Mouse (Mus musculus): ENCODE data around the gene Zfp598. TPM values are rescaled to one million over a fixed set of nuclear protein-coding genes. Genes with fewer than 3 reads are reported as not detected.

Zfp598 gene
- polyA plus RNA-seq, 1 experiment from 2014 or later = 20.9 TPM

DNA sequence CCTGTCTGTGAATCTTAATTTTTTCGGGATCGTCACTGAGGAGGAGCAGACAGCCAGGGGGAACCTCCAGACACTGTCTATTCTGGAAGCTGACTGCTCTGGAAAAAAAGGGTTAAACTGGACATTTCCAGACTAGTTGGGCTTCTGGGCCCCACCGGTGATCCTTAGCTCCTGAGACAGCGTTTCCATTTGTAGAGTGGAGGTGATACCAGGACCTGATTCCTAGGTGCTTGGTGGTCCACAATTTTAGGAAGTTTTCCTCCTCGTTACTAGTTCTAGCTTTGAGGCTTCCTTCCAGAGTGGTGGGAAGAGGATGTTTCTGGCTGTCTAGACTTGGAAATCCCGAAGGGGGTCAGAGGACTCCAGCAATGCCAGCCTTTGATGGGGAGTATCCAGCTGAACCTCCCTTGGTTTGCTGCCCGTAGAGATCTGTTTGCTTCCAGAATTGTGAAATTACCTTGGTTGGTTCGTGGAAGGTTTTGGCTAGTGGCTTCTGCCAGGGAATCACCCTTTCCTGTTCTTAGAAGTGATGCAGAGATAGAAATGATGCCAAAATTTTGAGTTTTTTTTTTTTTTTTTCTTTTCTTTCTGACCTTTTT lies 858 bp downstream of the Zfp598 start:
- peak overlapping the region; percentile 99 for H3K9ac ChIP-seq
- no peaks in the 10 kb centered on the region for H3K27me3 ChIP-seq
- 16% methylated on average over 8 of the region's 8 CpGs for WGBS
- peak overlapping the region; percentile 90 for H3K27ac ChIP-seq (replicated peaks)
- no peak for ATAC-seq (ENCODE audit: low read depth)
- no peaks in the 10 kb centered on the region for H3K36me3 ChIP-seq
- H3K9me3 ChIP-seq = no peaks in the 10 kb centered on the region
- peak overlapping the region; percentile 99 for H3K4me3 ChIP-seq
- H3K4me2 ChIP-seq = peak overlapping the region; percentile 89
- peaks cover 35% of the 10 kb centered on the region for H3K4me1 ChIP-seq (replicated peaks)

DNA sequence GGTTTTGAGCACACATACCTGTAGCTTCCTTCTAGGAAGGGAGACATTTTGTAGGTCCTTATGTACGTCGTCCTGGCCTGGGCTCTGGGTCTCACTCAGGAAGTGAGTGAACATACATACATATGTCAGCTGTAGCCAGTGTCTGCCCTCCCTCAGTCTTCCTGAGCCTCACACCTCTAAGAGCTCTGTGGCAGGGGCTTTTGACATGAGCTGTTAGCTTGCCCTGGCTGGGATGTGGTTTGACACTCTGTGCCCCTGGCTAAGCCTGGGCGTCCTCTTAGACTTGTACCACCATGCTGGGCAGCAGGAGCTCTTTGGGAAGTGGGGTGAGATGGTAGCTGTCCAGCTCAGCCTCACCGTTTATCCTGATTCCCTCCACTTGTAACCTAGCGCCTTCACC lies 1.9 kb downstream of the Zfp598 start:
- no peaks in the 10 kb centered on the region for H3K27me3 ChIP-seq
- no peak for ATAC-seq (ENCODE audit: low read depth)
- WGBS = 73% methylated on average over 5 of the region's 5 CpGs

DNA sequence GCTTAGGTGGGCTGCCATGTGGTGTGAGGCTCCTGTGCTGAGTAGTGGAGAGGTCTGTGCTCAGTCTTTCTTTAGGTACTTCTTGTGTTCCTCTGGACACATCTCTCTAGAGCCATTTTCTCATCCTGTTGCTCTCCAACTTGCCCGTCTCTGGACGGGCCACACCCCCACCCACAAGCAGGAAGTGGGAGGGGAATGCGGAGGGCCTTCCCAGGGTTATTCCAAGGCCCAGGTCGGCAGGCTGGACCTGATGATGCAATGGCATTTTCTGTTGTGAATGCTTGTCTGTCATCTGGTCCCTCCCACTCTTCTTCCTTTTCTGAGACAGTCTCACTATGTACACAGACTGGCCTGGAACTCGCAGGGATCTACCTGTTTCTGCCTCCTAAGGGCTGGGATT lies 2.7 kb downstream of the Zfp598 start:
- 27% methylated on average over 5 of the region's 5 CpGs for WGBS
- Histone ChIP-seq H3K36me3 (peaks cover 5% of the 10 kb centered on the region), H3K4me2 (peak overlapping the region; percentile 89), H3K9me3 (no peaks in the 10 kb centered on the region), H3K27ac (replicated peaks) (no peak overlapping the region), H3K9ac (peak overlapping the region; percentile 99), H3K4me3 (no peak overlapping the region), H3K27me3 (no peaks in the 10 kb centered on the region), H3K4me1 (replicated peaks) (peaks cover 35% of the 10 kb centered on the region)
- no peak for ATAC-seq (ENCODE audit: low read depth)

More for the DNA sequence above, 1.9 kb downstream of the Zfp598 start:
- H3K9ac ChIP-seq = peak overlapping the region; percentile 99
- no peaks in the 10 kb centered on the region for H3K36me3 ChIP-seq
- H3K27ac ChIP-seq (replicated peaks) = no peak overlapping the region
- 0 out of 2 replicates have a peak overlapping the region, but pooled peaks have one; percentile 99 for H3K4me3 ChIP-seq
- H3K4me1 ChIP-seq (replicated peaks) = peaks cover 35% of the 10 kb centered on the region
- H3K4me2 ChIP-seq = peak overlapping the region; percentile 89
- H3K9me3 ChIP-seq = no peaks in the 10 kb centered on the region

DNA sequence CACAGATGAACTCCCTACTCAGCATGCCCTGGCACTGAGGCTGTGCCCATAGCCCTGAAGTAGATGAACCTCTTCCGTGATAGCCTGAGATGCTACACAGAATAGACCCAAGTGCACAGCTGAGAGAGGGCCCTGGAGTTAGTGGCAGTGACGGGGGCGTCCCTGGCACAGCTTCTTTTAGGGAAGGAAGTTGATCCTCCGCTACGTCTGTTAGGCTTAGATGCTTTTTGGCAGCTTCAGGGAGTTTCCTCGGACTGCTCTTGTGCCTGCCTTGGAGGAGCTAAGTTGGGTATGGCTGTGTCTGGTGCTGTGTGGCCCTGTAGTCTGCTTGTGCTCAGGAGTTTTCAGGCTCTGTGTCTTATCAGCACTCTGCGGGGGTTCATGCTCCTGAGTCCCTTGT lies 4.8 kb downstream of the Zfp598 start:
- 88% methylated on average over 7 of the region's 7 CpGs for WGBS
- H3K4me3 ChIP-seq = no peak overlapping the region
- H3K36me3 ChIP-seq = peaks cover 26% of the 10 kb centered on the region
- H3K9me3 ChIP-seq = no peaks in the 10 kb centered on the region
- no peak for ATAC-seq (ENCODE audit: low read depth)
- no peak overlapping the region for H3K27ac ChIP-seq (replicated peaks)
- H3K4me2 ChIP-seq = no peak overlapping the region
- peaks cover 26% of the 10 kb centered on the region for H3K4me1 ChIP-seq (replicated peaks)
- no peaks in the 10 kb centered on the region for H3K27me3 ChIP-seq
- H3K9ac ChIP-seq = no peak overlapping the region

DNA sequence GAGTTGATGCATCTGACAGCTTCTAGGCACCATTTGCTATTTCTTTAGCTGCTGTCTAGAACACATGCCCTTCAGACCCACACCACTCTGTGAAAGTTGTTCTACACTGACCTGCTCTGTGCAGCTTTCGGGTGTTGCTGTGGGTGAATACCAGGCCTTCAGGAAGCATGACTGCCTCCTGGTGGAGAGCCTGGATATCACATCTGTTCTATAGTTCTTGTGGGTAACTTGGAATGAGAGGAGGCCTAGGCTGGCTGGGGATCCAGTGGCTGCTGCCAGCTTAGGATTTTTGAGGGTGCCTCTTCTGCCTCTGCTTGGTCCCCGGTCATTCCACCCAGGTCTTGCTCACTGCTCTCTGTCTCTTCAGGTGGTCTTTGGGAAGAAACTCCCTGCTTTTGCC lies 6.7 kb downstream of the Zfp598 start:
- WGBS = 63% methylated on average over 2 of the region's 2 CpGs
- H3K9ac ChIP-seq = no peak overlapping the region
- no peak for ATAC-seq (ENCODE audit: low read depth)
- no peaks in the 10 kb centered on the region for H3K27me3 ChIP-seq
- no peaks in the 10 kb centered on the region for H3K9me3 ChIP-seq
- H3K27ac ChIP-seq (replicated peaks) = no peak overlapping the region
- no peak overlapping the region for H3K4me2 ChIP-seq
- peaks cover 45% of the 10 kb centered on the region for H3K36me3 ChIP-seq
- H3K4me1 ChIP-seq (replicated peaks) = peaks cover 14% of the 10 kb centered on the region
- no peak overlapping the region for H3K4me3 ChIP-seq

DNA sequence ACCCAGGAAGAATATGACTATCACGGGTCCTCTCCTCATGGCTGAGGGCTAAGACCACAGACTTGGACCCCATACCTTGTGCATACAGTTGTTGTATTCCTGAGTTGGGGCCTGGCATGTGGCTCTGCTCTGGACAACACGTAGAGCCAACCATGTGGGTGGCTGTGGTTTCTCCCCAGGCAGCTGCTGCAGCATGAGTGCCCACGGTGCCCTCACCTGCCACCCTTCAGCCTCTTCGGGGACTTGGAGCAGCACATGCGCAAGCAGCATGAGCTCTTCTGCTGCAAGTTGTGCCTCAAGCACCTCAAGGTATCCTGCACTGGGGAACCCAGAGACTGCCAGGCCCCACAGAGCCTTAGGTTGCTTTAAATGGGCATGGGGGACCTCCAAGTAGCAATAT lies 7.4 kb downstream of the Zfp598 start:
- peaks cover 52% of the 10 kb centered on the region for H3K36me3 ChIP-seq

DNA sequence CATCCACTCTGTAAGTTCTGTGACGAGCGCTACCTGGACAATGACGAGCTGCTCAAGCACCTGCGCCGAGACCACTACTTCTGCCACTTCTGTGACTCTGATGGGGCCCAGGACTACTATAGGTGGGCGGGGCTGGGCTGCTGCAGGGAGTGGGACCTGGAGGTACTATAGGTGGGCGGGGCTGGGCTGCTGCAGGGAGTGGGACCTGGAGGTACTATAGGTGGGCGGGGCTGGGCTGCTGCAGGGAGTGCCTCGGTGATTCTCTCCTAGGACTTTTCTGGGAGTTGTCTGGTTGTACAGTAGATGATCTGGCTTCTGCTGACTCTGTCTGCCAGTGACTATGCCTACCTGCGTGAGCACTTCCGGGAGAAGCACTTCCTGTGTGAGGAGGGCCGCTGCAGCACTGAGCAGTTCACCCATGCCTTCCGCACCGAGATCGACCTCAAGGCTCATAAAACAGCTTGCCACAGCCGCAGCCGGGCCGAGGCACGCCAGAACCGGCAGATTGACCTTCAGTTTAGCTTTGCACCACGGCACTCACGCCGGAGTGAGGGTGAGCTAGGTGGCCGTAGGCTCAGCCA lies 8.1 kb downstream of the Zfp598 start:
- H3K4me3 ChIP-seq = no peak overlapping the region
- H3K27me3 ChIP-seq = no peaks in the 10 kb centered on the region
- H3K4me2 ChIP-seq = no peak overlapping the region
- peaks cover 59% of the 10 kb centered on the region for H3K36me3 ChIP-seq
- no peak overlapping the region for H3K9ac ChIP-seq
- ATAC-seq (ENCODE audit: low read depth) = no peak
- H3K9me3 ChIP-seq = no peaks in the 10 kb centered on the region
- 89% methylated on average over 24 of the region's 24 CpGs for WGBS
- H3K27ac ChIP-seq (replicated peaks) = no peak overlapping the region
- H3K4me1 ChIP-seq (replicated peaks) = peaks cover under 1% of the 10 kb centered on the region; the same call in 1 of the 2 replicates

More for the DNA sequence above, 7.4 kb downstream of the Zfp598 start:
- Histone ChIP-seq H3K9ac (no peak overlapping the region), H3K27me3 (no peaks in the 10 kb centered on the region), H3K4me2 (no peak overlapping the region), H3K9me3 (no peaks in the 10 kb centered on the region), H3K27ac (replicated peaks) (no peak overlapping the region), H3K4me3 (no peak overlapping the region), H3K4me1 (replicated peaks) (peaks cover 7% of the 10 kb centered on the region)
- WGBS = 97% methylated on average over 5 of the region's 5 CpGs
- no peak for ATAC-seq (ENCODE audit: low read depth)

DNA sequence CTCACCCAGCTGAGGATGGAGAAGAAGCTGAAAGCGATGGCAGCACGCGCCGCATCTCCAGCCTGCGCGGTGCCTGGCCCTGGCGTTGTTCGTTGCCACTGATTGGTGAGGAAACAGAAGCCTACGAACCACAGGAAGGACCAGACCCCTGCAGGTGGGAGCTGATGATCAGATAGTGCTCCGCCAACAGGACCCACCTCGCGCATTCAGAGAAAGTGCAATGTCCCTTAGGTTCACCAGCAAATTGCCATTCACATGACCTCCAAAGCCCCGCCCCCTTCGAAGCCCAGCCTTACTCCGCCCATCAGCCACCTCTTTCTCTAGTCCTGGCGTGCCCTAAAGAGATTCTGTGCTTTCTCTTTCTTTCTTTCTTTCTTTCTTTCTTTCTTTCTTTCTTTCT lies 17.0 kb downstream of the Zfp598 start:
- Histone ChIP-seq H3K27ac (replicated peaks) (no peak overlapping the region), H3K4me1 (replicated peaks) (peaks cover 39% of the 10 kb centered on the region), H3K4me3 (no peak overlapping the region), H3K27me3 (peaks cover 37% of the 10 kb centered on the region), H3K4me2 (peak overlapping the region; percentile 31), H3K9ac (no peak overlapping the region), H3K9me3 (no peaks in the 10 kb centered on the region), H3K36me3 (peaks cover 11% of the 10 kb centered on the region)
- no peak for ATAC-seq (ENCODE audit: low read depth)
- WGBS = 26% methylated on average over 16 of the region's 16 CpGs

DNA sequence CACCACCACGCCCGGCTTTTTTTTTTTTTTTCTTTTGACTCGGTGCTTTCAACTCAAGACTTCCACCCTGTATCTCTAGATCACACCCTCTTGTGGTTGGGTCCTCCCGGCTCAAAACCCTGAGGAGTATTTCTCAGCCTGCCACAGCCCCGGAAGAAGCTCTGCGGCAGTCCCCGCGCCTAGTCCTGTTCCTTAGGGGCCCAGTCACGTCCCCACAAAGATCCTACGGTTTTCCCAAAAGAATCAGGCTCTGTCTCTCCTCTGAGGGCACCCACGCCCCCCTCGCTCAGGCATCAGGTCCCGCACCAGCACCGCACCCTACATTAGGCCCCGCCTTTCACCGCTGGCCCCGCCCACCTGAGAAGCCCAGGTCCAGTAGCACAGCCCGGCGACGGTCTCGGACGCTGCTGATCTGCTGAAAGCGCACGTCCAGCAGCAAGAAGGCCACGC lies 17.7 kb downstream of the Zfp598 start:
- H3K27ac ChIP-seq (replicated peaks) = no peak overlapping the region
- ATAC-seq (ENCODE audit: low read depth) = no peak

DNA sequence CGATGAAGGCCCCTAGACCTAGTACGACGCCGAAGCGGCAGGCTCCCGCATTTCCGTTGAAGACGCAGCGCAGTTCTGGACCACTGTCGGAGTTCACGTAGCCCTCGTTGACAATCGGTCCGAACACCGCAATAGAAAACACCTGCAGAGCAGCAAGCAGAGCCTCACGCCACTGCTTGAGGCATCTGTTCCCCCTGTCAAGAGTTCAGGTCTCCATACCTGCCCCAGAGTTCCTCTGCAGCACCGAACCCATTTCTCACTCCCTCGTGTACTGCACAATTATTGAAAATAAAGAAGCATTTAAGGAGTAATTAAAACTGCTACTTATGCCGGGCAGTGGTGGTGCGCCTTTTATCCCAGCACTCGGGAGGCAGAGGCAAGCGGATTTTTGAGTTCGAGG lies 18.1 kb downstream of the Zfp598 start:
- WGBS = 19% methylated on average over 23 of the region's 23 CpGs
- no peak for ATAC-seq (ENCODE audit: low read depth)
- H3K9ac ChIP-seq = peak overlapping the region; percentile 59
- H3K4me1 ChIP-seq (replicated peaks) = peaks cover 39% of the 10 kb centered on the region
- peak overlapping the region; percentile 64 for H3K4me2 ChIP-seq
- no peak overlapping the region for H3K27ac ChIP-seq (replicated peaks)
- no peaks in the 10 kb centered on the region for H3K9me3 ChIP-seq
- H3K27me3 ChIP-seq = peaks cover 43% of the 10 kb centered on the region
- peaks cover 8% of the 10 kb centered on the region for H3K36me3 ChIP-seq
- peak overlapping the region; percentile 60 for H3K4me3 ChIP-seq

More for the DNA sequence above, 17.7 kb downstream of the Zfp598 start:
- 2% methylated on average over 24 of the region's 25 CpGs for WGBS
- peaks cover 42% of the 10 kb centered on the region for H3K27me3 ChIP-seq
- H3K9me3 ChIP-seq = no peaks in the 10 kb centered on the region
- H3K4me3 ChIP-seq = peak overlapping the region; percentile 60
- peaks cover 39% of the 10 kb centered on the region for H3K4me1 ChIP-seq (replicated peaks)
- peaks cover 8% of the 10 kb centered on the region for H3K36me3 ChIP-seq
- peak overlapping the region; percentile 59 for H3K9ac ChIP-seq
- H3K4me2 ChIP-seq = peak overlapping the region; percentile 64

DNA sequence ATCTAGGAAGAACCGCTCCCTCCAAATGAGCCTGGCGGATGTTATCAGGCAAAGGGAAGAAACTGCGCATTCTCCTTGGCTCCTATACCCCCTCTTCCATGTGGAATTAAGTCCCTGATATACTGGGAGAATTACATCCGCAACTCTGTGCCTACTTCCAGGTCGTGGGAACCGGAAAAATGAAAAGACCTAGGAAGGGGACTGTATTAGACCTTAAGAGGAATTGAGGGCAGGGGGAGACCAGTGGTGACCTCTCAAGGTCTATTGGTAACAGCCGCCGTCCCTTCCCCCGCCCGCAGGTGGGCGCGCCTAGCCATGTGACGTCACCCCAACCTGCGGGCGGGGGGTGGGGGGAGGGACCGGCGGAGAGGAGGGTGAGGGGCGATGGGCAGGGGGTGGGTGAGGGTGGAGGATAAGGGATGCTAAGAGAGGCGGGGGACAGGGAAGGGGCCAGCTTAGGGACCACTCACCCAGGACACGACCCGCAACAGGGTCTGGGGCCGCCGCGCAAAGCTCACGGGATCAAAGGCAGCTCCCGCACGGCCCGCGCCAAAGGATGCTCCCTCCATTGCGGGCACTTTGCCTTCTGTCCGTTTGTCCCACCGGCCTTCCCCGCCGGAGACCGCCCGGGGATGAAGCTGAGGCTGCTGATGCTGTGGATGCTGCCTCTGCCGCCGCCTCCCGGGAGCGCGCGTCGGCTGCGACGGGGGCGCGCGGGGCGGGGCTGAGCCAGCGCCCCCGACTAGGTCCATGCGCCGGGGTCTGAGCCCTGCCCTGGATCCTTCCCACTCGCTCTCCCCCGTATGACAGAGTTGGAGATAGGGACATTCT lies 20.0 kb downstream of the Zfp598 start, which contains the start of gene Syngr3:
Syngr3 (minus strand) TSS at position 705 of the 831 bp plus-strand sequence.
- Histone ChIP-seq H3K36me3 (peaks cover 16% of the 10 kb centered on the region), H3K9me3 (no peaks in the 10 kb centered on the region), H3K4me2 (peak within 1 kb of the TSS; percentile 64), H3K27ac (replicated peaks) (peak within 1 kb of the TSS; percentile 90), H3K4me3 (peak within 1 kb of the TSS; percentile 60), H3K9ac (peak within 1 kb of the TSS; percentile 88), H3K4me1 (replicated peaks) (peaks cover 44% of the 10 kb centered on the region), H3K27me3 (peaks cover 43% of the 10 kb centered on the region)
- peak; percentile 74 for ATAC-seq (ENCODE audit: low read depth)
- WGBS = under 1% methylated on average over 51 of the region's 55 CpGs

DNA sequence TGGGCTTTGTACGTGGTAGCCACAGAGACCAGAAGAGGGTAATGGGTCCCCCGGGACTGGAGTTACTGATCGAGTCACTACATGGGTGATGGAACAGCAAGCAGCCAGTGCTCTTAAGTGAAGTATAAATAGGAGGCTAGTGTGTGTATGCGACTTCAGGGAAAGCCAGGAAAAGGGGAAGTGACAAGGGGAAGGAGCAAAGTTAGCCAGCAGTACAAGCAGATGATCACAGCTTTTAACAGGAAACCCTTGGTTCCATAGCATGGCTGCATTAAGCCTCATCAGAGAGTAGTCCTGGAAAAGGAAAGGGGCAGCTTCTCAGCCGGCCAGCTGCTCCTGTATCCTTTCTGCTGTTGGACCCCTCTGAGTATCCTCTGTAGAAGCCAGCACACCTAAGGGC lies 22.9 kb downstream of the Zfp598 start:
- H3K4me1 ChIP-seq (replicated peaks) = peaks cover 55% of the 10 kb centered on the region
- peaks cover 39% of the 10 kb centered on the region for H3K27me3 ChIP-seq
- H3K27ac ChIP-seq (replicated peaks) = no peak overlapping the region
- no peak for ATAC-seq (ENCODE audit: low read depth)
- no peak overlapping the region for H3K9ac ChIP-seq
- H3K4me3 ChIP-seq = no peak overlapping the region
- H3K36me3 ChIP-seq = peaks cover 16% of the 10 kb centered on the region
- H3K4me2 ChIP-seq = no peak overlapping the region
- 74% methylated on average over 5 of the region's 5 CpGs for WGBS
- no peaks in the 10 kb centered on the region for H3K9me3 ChIP-seq

Measured in neural tube, embryonic 13.5 days (tissue).